Mouse (Mus musculus): Measurements from ENCODE around the gene Sebox. TPM values are rescaled to one million over a fixed set of nuclear protein-coding genes. Genes with fewer than 3 reads are reported as not detected.

The Sebox gene
- polyA plus RNA-seq, 1 experiment: 14.7 TPM

DNA sequence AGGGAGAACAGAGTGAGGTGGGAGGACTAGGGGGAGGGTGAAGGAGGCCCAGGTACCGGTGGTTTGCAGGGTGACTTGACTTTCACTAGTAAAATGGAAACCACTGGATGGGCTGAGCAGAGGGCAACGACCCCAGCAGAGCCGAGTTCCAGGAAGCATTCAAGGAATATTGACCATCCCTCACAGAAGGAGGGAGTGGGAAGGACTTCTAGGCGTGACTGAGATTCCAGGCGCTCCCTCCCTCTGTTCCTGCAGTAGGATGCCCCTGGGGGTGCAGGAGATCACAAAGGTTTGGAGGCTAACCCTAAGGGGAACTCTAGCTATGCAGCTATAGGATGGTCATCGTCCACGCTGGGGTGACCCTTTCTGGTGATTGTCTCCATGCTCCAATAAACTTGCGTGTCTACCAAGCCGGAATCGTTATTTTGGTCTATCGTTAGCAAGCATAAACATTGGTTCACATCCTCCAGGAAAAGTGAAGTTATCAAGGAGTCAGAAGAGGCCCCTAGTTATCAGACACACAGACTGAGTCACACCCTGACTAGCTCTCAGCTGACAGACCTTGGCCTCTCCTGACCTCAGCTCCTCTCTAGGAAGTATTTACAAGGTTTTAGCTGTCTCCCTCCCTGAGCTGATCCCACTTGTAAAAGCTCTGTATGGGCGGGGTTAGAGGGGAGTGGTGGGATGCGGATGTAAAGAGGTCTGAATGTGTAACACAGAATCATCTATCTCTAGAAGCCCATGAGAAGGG lies 39.8 kb upstream of the Sebox start:
- no peak for DNase-seq
- H3K27ac ChIP-seq (ENCODE audit: insufficient read depth, low read length): no peak overlapping the region
- no peak overlapping the region for H3K4me3 ChIP-seq (replicated peaks; ENCODE audit: insufficient read depth, low read depth, low read length)
- WGBS: 74% methylated on average over 13 of the region's 13 CpGs
- no peaks in the 10 kb centered on the region for H3K27me3 ChIP-seq (ENCODE audit: control insufficient read depth, insufficient read depth, low read length)
- TF ChIP-seq CTCF (IDR thresholded peaks at IDR 0.05; ENCODE audit: borderline replicate concordance, insufficient read depth, low read depth, low read length) (no peak), POLR2A (IDR thresholded peaks at IDR 0.05; ENCODE audit: borderline replicate concordance, insufficient read depth, low read length) (no peak)
- 0 out of 2 replicates have a peak, but pooled peaks cover 4% of the 10 kb centered on the region for H3K4me1 ChIP-seq (ENCODE audit: control insufficient read depth, insufficient read depth, low read length)

DNA sequence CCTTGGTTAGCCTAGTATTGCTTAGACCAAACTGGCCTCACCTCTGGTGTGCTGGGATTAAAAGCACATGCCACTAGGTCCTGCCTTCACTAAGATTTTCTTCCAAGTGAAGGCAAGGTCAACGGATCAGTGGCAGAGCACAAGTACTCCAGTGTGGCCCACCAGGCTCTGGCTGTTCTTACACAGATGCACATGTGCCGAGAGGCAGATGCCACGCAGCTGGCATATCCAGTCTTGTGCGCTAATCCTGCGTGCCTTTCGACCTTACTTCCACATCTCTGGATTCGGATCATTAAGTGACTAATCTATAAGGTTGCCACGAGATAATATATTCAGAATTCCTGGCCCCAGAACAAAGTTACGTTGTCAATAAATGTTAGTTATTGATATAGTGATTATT lies 38.1 kb upstream of the Sebox start:
- Histone ChIP-seq H3K4me3 (replicated peaks; ENCODE audit: insufficient read depth, low read depth, low read length) (peak overlapping the region; percentile 70), H3K27me3 (ENCODE audit: control insufficient read depth, insufficient read depth, low read length) (no peaks in the 10 kb centered on the region), H3K27ac (ENCODE audit: insufficient read depth, low read length) (no peak overlapping the region), H3K4me1 (ENCODE audit: control insufficient read depth, insufficient read depth, low read length) (0 out of 2 replicates have a peak, but pooled peaks cover 4% of the 10 kb centered on the region)
- DNase-seq: no peak
- no peak for TF ChIP-seq POLR2A (IDR thresholded peaks at IDR 0.05; ENCODE audit: borderline replicate concordance, insufficient read depth, low read length)
- 20% methylated on average over 9 of the region's 9 CpGs for WGBS

DNA sequence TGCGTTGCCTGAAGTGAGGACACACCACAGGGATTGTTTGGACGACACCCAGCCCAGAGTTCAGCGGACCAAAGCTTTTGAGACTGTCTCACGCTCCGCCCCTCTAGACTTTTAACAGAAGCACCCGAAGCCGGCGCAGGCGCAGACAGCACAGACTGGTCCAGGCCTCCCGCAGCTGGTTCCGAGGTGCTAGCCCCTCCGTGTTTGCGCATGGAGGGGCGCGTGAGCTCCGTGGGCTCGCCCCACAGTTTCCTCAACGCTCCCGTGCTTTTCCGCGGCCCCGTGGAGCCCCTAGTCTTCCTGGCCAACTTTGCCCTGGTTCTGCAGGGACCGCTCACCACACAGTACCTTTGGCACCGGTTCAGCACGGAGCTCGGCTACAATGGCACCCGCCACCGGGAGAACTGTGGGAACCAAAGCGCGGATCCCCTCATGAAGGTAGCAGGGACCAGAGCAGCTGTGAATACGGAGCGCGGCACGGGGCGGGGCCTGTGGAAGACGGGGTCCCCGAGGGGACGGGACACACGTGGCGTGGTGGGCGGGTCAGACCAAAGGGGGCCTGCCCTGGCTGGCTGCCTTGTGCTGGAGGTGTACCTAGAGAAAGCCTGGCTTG lies 37.6 kb upstream of the Sebox start, which contains the start of gene Slc46a1:
Slc46a1 (plus strand) TSS at position 130 of the 613 bp plus-strand sequence.
- H3K27ac ChIP-seq (ENCODE audit: insufficient read depth, low read length): 0 out of 2 replicates have a peak within 1 kb of the TSS, but pooled peaks have one; percentile 35
- H3K4me1 ChIP-seq (ENCODE audit: control insufficient read depth, insufficient read depth, low read length): 0 out of 2 replicates have a peak, but pooled peaks cover 4% of the 10 kb centered on the region
- peak within 1 kb of the TSS; percentile 70 for H3K4me3 ChIP-seq (replicated peaks; ENCODE audit: insufficient read depth, low read depth, low read length)
- H3K27me3 ChIP-seq (ENCODE audit: control insufficient read depth, insufficient read depth, low read length): no peaks in the 10 kb centered on the region
- WGBS: under 1% methylated on average over 41 of the region's 41 CpGs
- TF ChIP-seq CTCF (IDR thresholded peaks at IDR 0.05; ENCODE audit: borderline replicate concordance, insufficient read depth, low read depth, low read length) (no peak), POLR2A (IDR thresholded peaks at IDR 0.05; ENCODE audit: borderline replicate concordance, insufficient read depth, low read length) (no peak)
- DNase-seq: peak; percentile 60 to 64

DNA sequence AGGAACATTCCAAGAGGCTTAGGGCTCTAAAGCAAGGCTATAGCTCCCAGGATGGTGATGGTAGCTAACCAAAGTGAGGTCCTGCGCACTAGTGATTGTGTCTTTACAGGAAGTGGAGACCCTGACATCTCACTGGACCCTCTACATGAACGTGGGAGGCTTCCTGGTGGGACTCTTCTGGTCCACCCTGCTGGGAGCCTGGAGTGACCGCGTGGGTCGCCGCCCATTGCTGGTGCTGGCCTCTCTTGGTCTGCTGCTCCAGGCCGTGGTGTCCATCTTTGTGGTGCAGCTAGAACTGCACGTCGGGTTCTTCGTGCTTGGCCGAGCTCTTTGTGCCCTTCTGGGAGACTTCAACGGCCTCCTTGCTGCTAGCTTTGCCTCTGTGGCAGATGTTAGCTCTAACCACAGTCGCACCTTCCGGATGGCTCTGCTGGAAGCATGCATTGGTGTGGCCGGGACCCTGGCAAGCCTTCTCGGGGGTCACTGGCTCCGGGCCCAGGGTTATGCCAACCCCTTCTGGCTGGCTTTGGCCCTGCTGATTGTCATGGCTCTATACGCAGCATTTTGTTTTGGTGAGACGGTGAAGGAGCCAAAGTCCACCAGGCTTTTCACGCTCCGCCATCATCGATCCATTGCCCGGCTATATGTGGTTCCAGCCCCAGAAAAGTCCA lies 36.9 kb upstream of the Sebox start:
- peak overlapping the region; percentile 70 for H3K4me3 ChIP-seq (replicated peaks; ENCODE audit: insufficient read depth, low read depth, low read length)

DNA sequence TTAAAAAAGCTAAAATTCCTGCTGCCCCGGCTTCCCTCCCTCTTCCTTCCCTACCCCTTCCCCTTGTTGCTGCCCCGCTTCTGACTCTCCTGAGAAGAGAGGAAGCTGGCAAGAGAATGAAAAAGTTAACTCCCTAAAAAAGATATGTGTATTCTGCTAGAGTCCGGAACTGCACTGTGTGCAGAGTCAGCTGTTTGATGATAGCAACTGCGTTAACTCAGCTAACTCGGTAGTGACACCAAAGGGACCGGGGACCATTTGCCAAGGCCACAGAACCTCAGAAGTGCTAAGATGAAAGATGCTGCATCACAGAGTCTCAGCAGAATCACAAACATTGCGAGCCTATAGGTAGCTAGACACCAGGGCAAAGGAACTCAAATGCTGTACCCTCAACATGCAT lies 35.7 kb upstream of the Sebox start:
- Histone ChIP-seq H3K27ac (ENCODE audit: insufficient read depth, low read length) (no peak overlapping the region), H3K4me1 (ENCODE audit: control insufficient read depth, insufficient read depth, low read length) (0 out of 2 replicates have a peak, but pooled peaks cover 4% of the 10 kb centered on the region), H3K4me3 (replicated peaks; ENCODE audit: insufficient read depth, low read depth, low read length) (no peak overlapping the region), H3K27me3 (ENCODE audit: control insufficient read depth, insufficient read depth, low read length) (no peaks in the 10 kb centered on the region)
- no peak for DNase-seq
- TF ChIP-seq POLR2A (IDR thresholded peaks at IDR 0.05; ENCODE audit: borderline replicate concordance, insufficient read depth, low read length) (no peak), CTCF (IDR thresholded peaks at IDR 0.05; ENCODE audit: borderline replicate concordance, insufficient read depth, low read depth, low read length) (no peak)
- 87% methylated on average over 7 of the region's 7 CpGs for WGBS

More for the DNA sequence above, 36.9 kb upstream of the Sebox start:
- whole genome bisulfite sequencing: 21% methylated on average over 23 of the region's 23 CpGs
- H3K27me3 ChIP-seq (ENCODE audit: control insufficient read depth, insufficient read depth, low read length): no peaks in the 10 kb centered on the region
- TF ChIP-seq CTCF (IDR thresholded peaks at IDR 0.05; ENCODE audit: borderline replicate concordance, insufficient read depth, low read depth, low read length) (no peak), POLR2A (IDR thresholded peaks at IDR 0.05; ENCODE audit: borderline replicate concordance, insufficient read depth, low read length) (no peak)
- H3K4me1 ChIP-seq (ENCODE audit: control insufficient read depth, insufficient read depth, low read length): 0 out of 2 replicates have a peak, but pooled peaks cover 4% of the 10 kb centered on the region
- no peak overlapping the region for H3K27ac ChIP-seq (ENCODE audit: insufficient read depth, low read length)
- no peak for DNase-seq

DNA sequence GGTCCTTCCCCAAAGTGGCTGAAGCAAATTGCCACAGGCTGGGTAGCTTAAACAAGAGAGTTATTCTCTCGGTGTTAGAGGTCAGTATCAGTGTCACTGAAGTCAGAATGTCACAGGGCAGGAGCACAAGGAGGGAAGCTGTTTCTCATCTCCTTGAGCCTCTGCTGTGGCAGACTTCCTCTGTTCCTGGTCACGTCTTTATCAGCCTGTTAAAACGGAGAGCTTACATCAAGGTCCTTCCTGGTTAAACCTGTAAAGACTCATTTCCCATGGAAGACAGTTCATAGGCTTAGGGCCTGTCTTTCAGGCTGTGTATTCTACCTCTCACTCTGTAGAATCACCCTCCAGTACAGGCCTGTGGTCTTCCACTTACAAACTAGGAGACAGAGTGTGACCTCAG lies 35.3 kb upstream of the Sebox start:
- H3K27ac ChIP-seq (ENCODE audit: insufficient read depth, low read length): no peak overlapping the region
- 0 out of 2 replicates have a peak, but pooled peaks cover 4% of the 10 kb centered on the region for H3K4me1 ChIP-seq (ENCODE audit: control insufficient read depth, insufficient read depth, low read length)
- no peak for DNase-seq
- 81% methylated on average over 3 of the region's 3 CpGs for WGBS
- TF ChIP-seq CTCF (IDR thresholded peaks at IDR 0.05; ENCODE audit: borderline replicate concordance, insufficient read depth, low read depth, low read length) (no peak), POLR2A (IDR thresholded peaks at IDR 0.05; ENCODE audit: borderline replicate concordance, insufficient read depth, low read length) (no peak)
- H3K27me3 ChIP-seq (ENCODE audit: control insufficient read depth, insufficient read depth, low read length): no peaks in the 10 kb centered on the region
- no peak overlapping the region for H3K4me3 ChIP-seq (replicated peaks; ENCODE audit: insufficient read depth, low read depth, low read length)

DNA sequence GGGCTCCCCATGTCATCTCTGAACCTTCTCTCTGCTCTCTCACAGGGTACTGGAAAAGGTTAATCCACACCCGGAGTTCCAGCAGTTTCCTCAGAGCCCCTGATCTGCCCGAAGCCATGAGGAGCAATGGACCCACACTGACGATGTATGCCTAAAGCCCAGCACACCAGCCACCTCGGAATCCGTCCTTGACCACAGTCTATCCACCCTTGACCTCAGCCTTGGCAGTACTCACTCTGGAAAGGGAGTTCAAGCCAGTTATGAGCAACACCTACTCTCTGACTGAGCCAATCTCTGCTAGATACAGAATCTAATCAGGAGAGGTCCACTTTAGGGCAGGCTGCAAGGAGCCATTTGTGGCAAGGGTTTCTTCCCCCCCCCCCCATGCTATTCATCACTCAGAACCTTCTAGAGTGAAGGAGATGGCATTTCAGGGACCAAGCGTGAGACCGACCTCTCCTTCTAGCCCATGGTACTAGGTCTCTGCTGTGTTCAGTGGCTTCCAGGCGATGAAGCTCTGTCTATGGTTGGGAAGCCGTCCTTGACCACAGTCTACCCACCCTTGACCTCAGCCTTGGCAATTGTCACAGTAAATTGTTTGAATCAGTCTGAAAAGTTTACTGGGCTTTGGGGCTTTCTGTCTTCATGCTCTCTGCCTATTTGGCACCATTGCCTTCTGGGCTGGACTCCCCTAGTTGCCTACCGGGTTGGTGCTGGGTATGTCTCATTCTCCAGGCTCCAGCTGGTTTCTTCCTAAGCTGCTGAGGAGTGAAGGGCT lies 31.7 kb upstream of the Sebox start:
- no peak for DNase-seq
- Histone ChIP-seq H3K4me3 (replicated peaks; ENCODE audit: insufficient read depth, low read depth, low read length) (no peak overlapping the region), H3K27me3 (ENCODE audit: control insufficient read depth, insufficient read depth, low read length) (no peaks in the 10 kb centered on the region), H3K4me1 (ENCODE audit: control insufficient read depth, insufficient read depth, low read length) (no peaks in the 10 kb centered on the region; the same call in 1 of the 2 replicates), H3K27ac (ENCODE audit: insufficient read depth, low read length) (no peak overlapping the region)
- WGBS: 89% methylated on average over 10 of the region's 10 CpGs
- TF ChIP-seq POLR2A (IDR thresholded peaks at IDR 0.05; ENCODE audit: borderline replicate concordance, insufficient read depth, low read length): no peak
- TF ChIP-seq CTCF (IDR thresholded peaks at IDR 0.05; ENCODE audit: borderline replicate concordance, insufficient read depth, low read depth, low read length): no peak
